Mouse (Mus musculus) mouse trophoblast stem cell (cell line): ENCODE data around the gene Tomm22.

Experiments used
- in situ Hi-C, 2 experiments: fragments of 300-500 bp; cut with MseI, MboI; formaldehyde crosslinking; loops; 2 replicates in 1 of 2; 3 replicates in 1 of 2; pipeline ENCODE4 v1.15.1; 2025

Tomm22 gene

DNA sequence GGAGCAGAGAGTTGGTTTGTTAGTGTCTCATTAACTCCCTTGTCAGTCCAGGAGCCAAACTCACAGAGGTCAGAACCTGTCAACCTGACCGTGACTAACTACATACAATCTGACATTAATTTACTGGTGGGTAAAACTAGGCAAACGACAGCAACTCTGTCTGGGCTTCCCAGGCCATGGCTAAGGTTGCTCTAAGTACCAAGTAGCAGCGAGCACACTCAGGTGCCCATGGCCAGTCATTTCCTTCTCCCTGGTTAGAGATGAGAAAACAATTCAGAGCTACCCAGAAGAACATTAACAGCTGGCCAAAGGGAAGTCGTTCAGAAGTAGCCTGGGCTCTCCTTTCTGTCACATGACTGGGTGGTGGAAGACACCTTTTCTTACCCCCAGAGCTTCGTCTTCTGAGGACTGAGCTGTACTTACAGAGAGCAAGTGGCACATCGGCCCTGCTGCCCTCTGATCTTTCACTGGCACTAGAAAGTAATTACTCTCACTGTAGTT, 14.5 kb downstream of the Tomm22 start:
- in situ Hi-C loops: no loop called here

DNA sequence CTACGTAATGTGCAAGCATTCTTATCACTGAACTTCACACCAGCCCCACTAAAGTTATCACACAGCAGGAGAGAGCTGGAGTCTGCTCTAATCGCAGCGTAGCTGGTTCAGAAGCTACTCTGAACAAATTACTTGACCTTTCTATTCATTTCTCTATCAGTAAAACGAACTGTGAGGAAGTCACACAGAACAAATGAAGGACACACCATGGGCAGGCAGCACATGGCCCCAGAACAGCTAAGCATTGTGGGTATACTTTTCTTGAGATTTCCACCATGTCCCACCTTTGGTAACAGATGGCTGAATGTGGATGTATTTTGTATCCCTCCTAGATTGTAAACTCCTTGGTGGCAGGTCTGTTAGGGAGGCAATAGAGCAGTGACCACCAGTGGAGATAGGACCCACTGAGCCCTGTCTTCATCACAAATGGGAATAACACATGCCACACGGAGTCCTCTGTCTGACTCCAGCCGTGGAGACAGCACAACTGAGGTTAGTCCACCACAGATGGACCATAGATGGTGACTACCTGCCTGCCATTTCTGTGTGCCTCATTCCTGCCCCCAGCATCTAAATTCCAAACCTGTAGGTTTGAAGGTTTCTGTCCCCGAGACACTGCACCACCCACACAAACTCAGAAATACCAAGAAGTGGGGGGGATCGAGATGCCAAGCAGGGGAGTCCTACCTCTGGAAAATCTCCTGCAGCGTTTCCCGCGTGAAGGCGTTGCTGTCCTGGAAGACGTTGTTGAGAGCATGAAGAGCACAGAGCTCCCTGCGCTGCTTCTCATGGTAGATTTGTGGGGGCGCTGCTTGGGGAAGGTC, 15.6 kb downstream of the Tomm22 start:
- in situ Hi-C loops: no loop called here

DNA sequence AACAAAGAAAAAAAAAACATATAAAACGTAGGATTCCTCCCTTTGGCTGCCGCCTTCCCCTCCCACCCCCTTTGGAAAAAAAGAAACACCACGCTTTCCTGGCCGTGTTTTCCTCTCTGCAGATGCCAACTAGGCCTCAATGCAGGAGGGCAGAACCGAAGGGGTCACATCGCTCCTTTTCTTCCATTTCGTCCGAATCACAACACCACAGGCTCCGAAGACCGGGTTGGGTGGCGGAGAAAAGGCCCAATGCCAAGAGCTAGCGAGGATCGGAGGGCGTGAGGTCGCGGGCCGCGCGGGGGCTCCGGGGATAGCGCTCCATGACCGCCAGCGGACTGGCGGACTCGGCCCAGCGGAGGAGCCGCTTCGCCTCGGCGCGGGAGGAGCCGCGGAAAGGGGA, 16.5 kb downstream of the Tomm22 start:
- in situ Hi-C loops: no loop called here

DNA sequence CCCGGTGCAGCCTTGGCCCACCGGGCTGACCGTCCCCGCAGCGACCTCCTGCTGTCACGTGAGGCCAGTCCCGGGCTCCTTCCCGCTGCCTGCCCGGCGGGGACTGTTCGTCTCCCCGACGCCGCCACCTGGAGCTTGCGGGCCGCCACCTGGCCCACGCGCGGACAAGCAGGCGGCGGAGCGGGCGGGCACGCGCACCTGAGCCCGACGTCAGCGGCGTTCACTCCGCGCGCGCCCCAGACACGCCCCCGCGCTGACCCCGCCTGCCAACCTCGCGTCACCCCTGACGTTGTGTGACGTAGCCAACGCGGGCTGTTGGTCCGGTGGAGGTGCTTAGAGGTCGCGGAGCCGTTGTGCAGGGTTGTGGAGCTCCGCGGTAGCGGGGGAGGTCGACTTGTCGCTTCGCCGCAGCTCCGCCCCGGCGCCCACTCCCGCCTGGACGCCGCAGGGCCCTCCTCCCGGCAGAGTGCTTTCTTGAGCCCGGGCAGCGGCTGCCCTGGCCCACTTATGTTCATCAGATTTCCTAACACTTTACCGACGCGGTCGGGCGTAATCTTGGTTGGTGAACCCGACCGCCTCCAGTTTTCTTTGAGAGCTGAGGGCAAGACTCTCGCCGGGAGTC, 17.1 kb downstream of the Tomm22 start, which contains the start of gene Josd1:
Gene Josd1, minus strand, starts transcription at position 274 of the 622 bp plus-strand sequence.
- in situ Hi-C loops: no loop called here

DNA sequence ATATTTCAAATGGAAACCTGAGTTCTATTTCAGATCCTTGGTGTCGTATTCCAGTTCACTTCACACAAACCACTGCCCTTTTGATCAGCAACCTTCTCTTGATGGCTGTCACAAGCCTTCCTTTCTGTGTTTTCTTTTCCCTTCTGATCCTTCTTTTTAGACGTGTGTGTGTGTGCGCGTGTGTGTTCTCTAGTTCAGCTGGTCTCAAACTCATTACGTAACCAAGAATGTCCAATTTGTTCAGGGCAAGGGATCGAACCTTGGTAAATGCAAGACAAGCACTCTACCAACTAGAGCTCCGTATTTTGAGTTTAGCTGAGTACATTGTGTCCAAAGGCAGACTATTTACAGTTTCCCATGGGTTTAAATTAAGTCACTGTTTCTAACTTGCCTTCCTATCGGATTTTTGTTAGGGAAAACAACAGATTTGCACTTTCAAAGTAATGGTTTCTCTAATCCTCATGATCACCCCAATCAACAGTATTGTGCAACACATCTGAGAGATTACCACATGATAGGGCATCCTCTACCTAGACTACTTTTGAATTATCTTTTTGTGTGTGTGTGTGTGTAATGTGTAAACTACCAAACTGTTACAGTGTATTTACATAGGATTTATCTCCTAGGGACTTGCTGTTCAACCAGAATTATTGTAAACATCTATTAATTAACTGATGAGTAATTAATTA, 17.8 kb downstream of the Tomm22 start:
- in situ Hi-C loops: no loop called here

DNA sequence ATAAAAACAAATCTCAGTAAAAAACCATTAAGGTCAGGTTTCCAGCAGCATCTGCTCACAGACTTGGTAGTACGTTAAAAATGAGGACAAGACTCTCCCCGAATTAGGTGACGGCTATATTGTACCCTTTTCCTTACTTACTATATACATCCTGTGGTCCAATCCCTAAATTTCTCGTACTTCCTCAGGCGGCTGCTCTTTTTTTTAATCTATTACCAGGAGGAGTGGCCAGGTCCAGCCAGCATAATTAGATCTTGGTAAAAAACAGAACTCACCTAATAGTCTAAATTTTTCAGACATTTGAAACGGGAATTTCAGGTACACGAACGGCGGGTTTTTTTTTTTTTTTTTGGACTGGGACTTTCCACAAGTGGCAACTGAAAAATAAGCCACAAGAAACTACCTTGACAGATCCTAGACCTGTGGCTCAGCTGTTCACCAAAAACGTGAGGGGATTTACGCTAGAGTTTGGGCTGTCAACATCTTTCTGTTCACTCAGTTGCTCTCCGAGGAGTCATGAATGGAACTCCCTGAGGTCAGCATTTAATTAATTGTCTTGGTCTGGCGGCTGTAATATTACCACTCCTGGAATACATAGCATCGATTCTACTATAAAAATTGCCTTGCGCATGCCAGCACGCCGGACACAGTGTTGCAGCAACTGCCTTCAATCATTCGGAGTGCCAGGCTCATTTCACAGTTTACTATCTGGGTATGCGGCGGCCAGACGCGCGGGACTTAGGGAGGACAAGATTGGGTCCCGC, 19.2 kb downstream of the Tomm22 start:
- in situ Hi-C loops: no loop called here

DNA sequence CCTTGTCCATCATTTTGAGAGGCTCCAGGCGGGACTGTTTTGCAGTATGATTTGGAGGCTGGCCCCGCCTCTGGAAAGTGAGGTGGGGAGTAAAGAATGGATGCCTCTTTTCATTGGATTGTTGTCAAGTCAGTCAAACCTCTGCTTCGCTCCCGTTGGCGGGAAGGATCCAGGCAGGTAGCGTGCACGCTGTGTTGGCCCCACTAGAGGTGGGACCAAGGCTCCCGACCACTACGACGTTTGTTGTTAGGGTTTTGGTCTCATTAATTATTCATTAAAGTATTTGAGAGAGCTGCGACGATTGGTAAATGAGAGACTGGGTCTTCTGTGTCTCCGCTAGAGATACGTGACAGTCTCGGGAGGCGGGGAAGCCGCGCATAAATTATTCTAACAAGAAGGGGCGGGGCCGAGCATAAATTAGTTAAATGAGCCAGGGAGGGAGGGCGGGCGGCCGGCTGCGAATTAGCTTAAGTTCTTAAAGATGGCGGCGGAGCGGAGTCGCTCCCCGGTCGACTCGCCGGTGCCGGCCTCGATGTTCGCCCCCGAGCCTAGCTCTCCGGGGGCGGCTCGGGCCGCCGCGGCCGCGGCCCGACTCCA, 19.9 kb downstream of the Tomm22 start, which contains the start of gene Gtpbp1:
Gene Gtpbp1, plus strand, starts transcription at position 420 of the 597 bp plus-strand sequence.
- in situ Hi-C loops: no loop called here

DNA sequence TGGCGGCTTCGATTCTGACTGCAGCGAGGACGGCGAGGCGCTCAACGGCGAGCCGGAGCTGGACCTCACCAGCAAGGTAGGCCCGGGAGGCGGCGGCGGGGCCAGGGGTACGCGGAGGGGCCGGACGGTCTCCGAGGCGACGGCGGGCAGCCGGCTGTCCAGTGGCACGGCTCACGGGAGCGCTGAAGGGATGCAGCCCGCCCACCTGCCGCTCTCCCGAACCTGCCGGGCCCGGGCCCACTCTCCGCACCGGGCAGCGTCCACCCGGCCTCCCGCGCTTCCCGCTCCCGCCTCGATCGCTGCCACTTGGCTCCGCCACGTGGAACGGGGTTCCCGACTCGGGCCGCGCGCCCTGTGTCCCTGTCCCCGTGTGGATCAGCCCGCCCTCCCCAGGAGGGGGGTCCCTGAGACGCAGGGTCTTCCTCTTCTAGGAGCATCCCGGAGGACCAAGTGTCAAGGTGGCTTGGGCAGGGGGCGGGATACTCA, 20.4 kb downstream of the Tomm22 start:
- in situ Hi-C loops: no loop called here

DNA sequence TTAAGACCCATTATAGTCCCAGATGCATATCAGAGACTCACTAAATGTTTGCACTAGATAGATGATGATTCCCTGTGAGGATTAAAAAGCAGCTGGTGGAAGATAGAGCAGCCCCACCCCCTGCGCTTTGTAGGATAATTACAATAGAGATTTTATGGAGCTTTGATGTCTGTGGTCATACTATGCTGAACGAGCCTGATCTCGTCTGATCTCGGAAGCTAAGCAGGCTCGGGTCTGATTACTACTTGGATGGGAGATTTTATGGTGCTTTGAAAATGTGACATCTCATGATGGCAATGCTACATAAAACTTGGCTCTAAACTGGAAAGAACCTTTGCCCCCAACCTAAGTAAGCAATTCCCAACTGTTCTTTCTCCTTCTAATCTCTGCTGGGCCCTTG, 21.7 kb downstream of the Tomm22 start:
- in situ Hi-C loops: no loop called here

DNA sequence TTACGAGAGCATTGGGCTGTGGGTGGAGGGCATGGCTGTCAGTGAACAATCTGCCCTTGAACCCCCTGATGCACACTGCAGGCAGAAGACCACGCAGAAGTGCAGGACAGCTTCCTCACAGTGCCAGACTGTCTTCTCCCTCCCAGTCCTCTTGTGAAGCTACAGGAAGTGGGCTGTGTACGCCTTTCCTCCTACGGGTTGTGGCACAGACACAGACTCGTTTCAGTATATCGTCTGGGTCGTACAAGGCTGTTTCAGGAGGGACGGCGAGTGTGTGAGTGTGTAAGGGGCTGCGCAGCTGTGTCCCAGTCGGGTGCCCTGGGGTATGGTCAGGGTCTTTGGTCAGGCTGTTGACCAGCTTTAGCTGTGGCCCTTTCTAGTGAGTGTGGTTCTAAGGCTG, 23.1 kb downstream of the Tomm22 start:
- in situ Hi-C loops: no loop called here

DNA sequence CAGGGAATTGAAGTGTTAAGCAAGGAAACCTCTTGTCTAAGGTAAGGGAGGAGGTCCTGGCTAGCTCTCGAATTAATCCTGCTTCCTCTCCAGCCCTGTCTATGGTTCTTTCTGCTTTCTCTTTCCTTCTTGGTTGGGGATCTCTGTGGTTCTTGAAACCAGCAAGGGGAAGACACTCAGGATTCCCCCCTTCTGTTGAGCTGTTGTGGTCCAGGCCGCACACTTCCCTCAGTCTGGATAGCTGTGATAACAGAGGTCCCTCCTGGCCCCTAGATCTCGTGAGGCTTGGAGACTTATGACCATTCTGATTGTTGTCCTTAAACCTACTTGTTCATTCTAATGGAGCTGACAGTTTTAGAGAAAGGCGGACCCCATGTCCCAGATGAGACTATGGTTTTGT, 23.9 kb downstream of the Tomm22 start:
- in situ Hi-C loops: no loop called here

DNA sequence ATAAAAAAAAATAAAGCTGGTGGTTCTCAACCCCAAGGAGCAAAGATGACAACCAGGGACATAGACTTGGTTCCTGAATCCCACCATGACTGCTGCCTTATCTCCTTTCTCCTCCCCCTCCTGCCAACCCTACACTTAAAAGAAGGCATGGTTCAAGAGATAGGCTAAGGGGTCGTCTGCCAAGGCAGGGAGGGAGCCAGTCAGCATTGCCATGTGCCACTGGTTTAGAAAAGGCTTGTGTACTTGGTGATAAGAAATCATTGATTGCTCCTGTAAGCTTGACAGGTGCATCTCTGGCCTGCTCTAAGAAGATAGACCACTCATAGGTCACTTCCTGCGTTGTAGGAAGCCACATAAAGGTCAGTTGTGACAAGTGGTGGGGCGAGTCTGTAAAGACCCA, 24.9 kb downstream of the Tomm22 start:
- in situ Hi-C loops: no loop called here

DNA sequence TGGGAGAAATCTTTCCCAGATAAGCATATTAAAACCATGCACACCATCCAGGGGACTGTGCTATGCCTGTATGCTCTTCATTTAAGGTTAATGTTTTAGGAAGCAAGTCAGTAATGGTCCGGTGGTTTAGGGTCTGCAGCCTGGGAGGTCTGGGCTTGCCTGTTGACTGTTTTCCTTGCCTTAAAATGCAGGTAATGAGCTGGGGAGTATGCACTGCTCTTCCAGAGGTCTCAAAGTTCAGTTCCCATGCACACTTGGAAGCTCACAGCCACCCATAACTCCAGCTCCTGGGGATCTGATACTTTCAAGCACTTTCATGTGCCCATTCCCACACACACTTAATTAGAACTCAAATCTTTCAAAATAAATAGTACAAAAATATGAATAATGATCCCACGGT, 25.8 kb downstream of the Tomm22 start:
- in situ Hi-C loops: no loop called here

DNA sequence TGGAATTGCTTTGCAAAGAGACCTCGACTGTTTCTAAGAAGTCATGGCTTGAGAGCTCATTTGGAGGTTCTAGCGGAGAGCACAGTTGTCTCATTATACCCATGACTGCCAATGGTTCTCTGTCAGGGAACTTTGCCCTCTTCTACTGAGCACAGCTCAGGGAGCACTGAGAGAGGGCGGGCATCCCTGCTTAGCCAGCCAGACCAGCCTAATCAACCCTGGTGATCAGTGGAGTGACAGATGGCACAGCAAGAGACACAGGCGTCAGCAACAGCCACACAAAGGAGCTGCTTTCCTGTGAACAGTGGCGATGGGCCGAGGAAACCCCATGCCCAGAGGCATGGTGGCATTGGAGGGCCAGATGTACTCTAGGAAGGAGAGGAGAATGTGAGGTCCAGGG, 26.4 kb downstream of the Tomm22 start:
- in situ Hi-C loops: no loop called here

DNA sequence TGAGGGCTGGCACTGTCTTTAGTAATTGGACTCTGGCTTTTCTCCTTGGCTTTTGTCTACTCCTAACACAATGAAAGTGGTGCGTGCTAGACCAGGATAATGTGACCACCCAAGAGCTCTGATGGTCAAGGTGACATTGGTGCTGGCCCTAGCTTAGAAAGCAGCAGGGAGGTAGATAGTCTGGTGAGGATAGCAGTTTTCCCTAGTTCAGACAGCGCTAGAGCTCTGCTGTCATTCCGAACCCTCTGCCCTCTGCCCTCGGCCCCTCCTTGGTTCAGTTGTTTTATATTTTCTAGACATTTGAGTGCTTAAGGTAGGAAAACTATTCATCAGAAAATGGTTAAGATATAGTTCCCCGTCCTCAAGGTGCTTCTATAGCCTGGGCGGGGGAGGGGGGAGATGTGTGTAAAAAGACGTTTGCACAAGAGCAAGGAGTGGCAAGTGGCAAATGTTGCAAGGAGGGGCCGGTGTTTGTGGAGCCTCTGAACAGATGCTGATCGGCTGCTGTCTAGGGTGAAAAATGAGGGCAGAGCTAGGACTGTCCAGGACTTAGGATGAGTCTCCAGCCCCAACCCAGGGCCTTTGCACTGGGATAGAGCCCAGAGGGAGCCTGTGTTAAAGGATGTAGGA, 27.0 kb downstream of the Tomm22 start:
- in situ Hi-C loops: no loop called here

DNA sequence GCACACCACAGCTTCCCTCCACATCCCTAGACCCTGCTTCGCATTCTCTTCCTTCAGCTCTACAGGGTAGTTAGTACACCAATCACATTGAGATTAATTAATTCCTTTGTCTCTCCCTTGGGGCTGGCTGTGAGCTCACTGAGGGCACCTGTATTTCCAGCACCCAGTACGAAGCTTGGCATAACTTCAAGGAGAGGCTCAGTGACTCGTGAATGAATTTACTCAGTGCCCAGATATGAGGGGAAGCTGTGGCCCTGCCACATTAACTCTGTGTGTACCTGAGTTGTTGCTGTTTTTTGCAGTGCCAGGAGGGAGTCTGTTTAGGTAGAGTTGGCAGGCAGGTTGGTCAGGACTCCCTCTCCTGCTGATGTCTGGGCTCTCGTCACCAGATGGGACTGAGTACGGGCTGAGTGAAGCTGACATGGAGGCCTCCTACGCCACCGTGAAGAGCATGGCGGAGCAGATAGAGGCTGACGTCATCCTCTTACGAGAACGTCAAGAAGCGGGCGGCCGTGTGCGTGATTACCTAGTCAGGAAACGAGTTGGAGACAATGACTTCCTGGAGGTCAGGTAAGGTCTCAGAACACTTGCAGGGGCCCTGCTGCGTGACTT, 36.0 kb downstream of the Tomm22 start:
- in situ Hi-C loops: no loop called here

DNA sequence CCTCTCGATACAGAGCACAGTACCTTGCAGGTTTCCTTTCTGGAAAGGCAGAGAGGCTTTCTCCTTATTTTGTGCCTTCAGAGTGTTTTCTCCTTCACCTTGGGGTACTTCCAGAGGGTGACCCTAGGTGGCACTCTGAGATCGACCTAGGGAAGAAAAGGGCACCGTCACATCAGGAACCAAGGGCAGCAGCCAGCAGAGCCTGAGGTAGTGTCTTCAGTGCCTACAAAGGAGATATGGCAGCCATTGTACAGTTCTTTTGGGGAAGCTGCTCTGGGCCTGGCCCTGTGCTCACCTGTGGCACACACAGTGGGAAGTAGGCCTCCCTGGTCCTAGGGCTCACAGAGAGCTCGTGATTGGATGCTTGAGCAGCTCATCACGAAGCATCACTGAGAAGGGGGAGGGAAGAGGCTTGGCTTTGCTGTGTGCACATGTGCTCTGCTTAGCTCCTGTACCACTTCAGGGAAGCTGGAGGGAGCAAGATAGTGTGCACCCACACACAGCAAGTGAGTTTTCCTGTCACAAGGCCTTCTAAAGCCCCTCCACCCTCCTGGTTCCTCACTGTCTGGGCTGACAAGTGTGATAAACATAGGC, 37.7 kb downstream of the Tomm22 start:
- in situ Hi-C loops: no loop called here

DNA sequence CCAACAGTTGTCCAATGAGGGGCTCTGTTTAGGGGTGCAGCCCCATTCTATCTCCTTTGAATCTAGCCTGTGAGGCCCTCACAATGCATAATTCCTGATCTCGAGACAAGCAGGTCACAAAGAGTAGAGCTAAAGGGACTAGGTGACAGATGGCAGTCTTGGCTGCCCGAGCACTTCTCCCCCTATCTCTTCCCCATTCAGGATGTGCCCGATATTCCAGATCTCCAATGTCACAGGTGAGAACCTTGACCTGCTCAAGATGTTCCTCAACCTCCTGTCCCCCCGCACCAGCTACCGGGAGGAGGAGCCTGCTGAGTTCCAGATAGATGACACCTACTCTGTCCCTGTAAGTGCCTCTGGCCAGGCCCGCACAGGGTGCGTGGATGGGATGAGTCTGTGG, 45.0 kb downstream of the Tomm22 start:
- in situ Hi-C loops: no loop called here

DNA sequence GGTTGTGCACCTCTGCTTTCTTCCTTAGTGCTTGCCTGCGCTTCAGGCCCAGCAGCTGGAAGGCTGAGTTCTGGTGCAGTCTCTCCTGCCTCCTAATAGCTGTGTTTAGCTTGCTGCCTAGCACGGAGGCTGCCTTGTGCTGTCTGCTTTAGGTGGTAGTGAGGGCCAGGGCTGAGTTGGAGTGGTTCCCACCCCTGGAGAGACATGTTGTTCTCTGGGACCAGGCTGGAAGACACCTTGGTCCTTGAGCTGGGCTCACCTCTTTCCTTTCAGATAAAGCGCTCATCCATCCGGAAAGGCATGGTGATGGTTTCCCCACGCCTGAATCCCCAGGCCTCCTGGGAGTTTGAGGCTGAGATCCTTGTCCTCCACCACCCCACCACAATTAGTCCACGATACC, 46.0 kb downstream of the Tomm22 start:
- in situ Hi-C loops: no loop called here

DNA sequence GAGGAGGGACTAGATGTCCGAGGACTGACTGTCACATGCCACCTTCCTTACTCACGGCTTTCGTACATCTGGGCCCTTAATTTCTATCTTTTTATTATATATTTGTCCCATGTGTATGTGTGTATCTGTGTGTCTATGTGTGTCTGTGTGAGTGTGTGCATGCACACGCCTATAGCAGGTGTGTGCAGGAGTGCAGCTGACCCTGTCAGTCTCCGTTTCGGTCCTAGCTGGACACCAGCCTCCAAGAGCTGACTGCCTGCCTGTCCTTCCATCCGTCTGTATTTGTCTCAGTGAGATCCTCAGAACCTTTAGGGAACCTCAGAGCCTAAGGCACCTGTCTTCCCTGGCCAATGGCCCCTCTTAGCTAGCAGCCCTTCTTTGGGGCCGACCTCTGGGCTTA, 49.6 kb downstream of the Tomm22 start:
- in situ Hi-C loops: no loop called here
